Mouse (Mus musculus) ES-E14 (cell line): Measurements from ENCODE around the gene Otop3. TPM values are rescaled to one million over a fixed set of nuclear protein-coding genes. Genes with fewer than 3 reads are reported as not detected.

Source experiments
- DNase-seq: peaks from one replicate; pipeline ENCODE4 v3.0.0-alpha.2; 2013; ENCODE audit warnings: low read depth, low spot score
- H3K27ac ChIP-seq: 2 replicates; pipeline ENCODE4 v1.5.1; 2012; ENCODE audit warnings: low read depth, mild to moderate bottlenecking, low read length, moderate library complexity, mixed read lengths; ENCODE audit not compliant: poor library complexity, insufficient read depth, severe bottlenecking
- H3K36me3 ChIP-seq: 2 replicates; pipeline ENCODE4 v1.6.1; 2012; ENCODE audit warnings: mild to moderate bottlenecking, low read length, moderate library complexity, mixed read lengths; ENCODE audit not compliant: control insufficient read depth, poor library complexity, insufficient read depth, severe bottlenecking
- H3K4me1 ChIP-seq, 2 experiments: fragments of 150-350 bp in 1 of 2; sonication (generic) in 1 of 2; 2 replicates each; pipeline ENCODE4 v1.6.1; 2012; ENCODE audit warnings: low read length in 2 of 2, mild to moderate bottlenecking in 1 of 2, mixed read lengths in 1 of 2; ENCODE audit not compliant: control insufficient read depth in 2 of 2, insufficient read depth in 2 of 2, poor library complexity in 1 of 2
- H3K4me3 ChIP-seq, 2 experiments: fragments of 150-350 bp in 1 of 2; sonication (generic) in 1 of 2; 2 replicates each; pipeline ENCODE4 v1.5.1; 2012; ENCODE audit warnings: low read length in 2 of 2, low read depth in 1 of 2, mild to moderate bottlenecking in 1 of 2, mixed read lengths in 1 of 2; ENCODE audit not compliant: insufficient read depth in 1 of 2, poor library complexity in 1 of 2, severe bottlenecking in 1 of 2
- H3K9ac ChIP-seq: 2 replicates; pipeline ENCODE4 v1.6.1; 2012; ENCODE audit warnings: low read depth, mild to moderate bottlenecking, low read length, mixed read lengths; ENCODE audit not compliant: poor library complexity, insufficient read depth, severe bottlenecking
- H3K9me3 ChIP-seq: fragments of 150-350 bp; sonication (generic); 2 replicates; pipeline ENCODE4 v1.6.1; 2012; ENCODE audit warnings: low read depth, mild to moderate bottlenecking, low read length; ENCODE audit not compliant: control insufficient read depth, insufficient read depth
- CHD2 ChIP-seq: IDR thresholded peaks from 2 replicates; pipeline ENCODE4 v1.6.1; 2014; ENCODE audit warnings: mild to moderate bottlenecking, low read depth, low read length, inconsistent platforms
- HCFC1 ChIP-seq: IDR thresholded peaks from 2 replicates; pipeline ENCODE4 v1.6.1; 2012; ENCODE audit warnings: low read length, inconsistent platforms, borderline replicate concordance; ENCODE audit not compliant: insufficient read depth
- MAFK ChIP-seq: IDR thresholded peaks from 2 replicates; pipeline ENCODE4 v1.6.1; 2014; ENCODE audit warnings: mild to moderate bottlenecking, low read depth, low read length, inconsistent platforms; ENCODE audit not compliant: insufficient read depth
- ZC3H11A ChIP-seq: IDR thresholded peaks from 2 replicates; pipeline ENCODE4 v1.6.1; 2012; ENCODE audit warnings: low read depth, mild to moderate bottlenecking, inconsistent platforms, low read length, borderline replicate concordance
- ZNF384 ChIP-seq: IDR thresholded peaks from 2 replicates; pipeline ENCODE4 v1.6.1; 2012; ENCODE audit warnings: low read depth, low read length, inconsistent platforms
- in situ Hi-C, 2 experiments: fragments of 600-800 bp; cut with MboI; formaldehyde crosslinking; loops; one replicate each; pipeline ENCODE4 v1.15.1; 2025; ENCODE audit warnings: low sequenced_read_pairs in 2 of 2, inconsistent platforms in 1 of 2; ENCODE audit not compliant: unreplicated experiment in 2 of 2
- total RNA-seq: library from RNA; depleted of rRNA; stranded (reverse); fragments of 300-350 nt; gene quantifications from 2 replicates; pipeline ENCODE4 v1.2.3, GENCODE M21; 2012

Gene Otop3
- total RNA-seq, 1 experiment: not detected

DNA sequence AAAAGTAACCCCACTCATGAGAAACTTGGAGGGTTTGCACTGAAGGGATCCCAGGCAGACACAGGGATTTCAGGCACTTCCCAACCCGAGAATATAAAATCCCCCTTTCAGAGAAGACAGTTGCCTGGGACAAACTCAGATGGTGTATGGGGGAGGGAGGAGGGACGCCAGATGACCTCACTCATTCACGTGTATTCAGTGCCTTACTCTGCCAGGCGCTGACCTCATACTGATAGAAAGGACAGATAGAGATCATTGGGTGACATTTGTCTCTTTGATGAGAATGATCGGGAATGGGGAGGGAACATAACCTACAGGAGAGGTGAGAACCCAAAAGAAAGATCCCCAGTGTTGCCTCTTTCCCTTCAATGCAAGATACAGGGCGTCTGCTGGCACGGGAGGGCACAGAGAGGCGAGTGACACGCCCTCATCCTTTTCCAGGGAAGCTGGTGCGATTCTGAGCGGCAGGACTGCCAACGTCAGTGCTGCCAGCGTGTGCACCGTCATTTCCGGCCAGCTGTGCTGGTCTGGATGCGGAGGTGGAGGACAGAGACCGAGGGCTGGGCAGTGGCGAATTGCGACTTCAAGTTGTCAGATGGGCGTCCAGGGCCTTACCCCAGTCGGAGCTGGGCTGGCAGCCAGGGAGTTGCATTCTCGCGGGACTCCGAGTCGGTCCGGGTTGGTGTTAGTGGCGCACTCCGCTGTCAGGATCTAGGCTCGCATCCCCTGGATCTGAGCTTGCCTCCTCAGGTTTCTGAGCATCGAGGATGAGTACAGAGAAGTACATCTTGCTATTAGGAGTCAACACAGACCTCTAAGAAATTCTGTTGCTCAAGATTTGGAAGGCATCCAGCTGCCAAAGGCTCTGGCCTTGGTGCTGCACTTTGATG lies 39.5 kb downstream of the Otop3 start:
- Histone ChIP-seq H3K9me3 (no peaks in the 10 kb centered on the region), H3K27ac (no peak overlapping the region), H3K36me3 (no peaks in the 10 kb centered on the region), H3K4me3 (peak overlapping the region in 1 of 2 experiments; percentile 23; a peak in 2 of 4 replicates), H3K9ac (no peak overlapping the region), H3K4me1 (peaks cover 0 to 2% of the 10 kb centered on the region in 2 experiments; a peak in 1 of 4 replicates)
- in situ Hi-C loops: no loop called here
- TF ChIP-seq CHD2 (peak; percentile 77), ZNF384 (no peak)
- no peak for DNase-seq

- Histone ChIP-seq H3K36me3 (no peaks in the 10 kb centered on the region), H3K9ac (no peak overlapping the region), H3K4me3 (no peak overlapping the region), H3K9me3 (no peaks in the 10 kb centered on the region), H3K27ac (no peak overlapping the region), H3K4me1 (peaks cover 0 to 2% of the 10 kb centered on the region in 2 experiments; a peak in 1 of 4 replicates)
- in situ Hi-C loops: no loop called here
- DNase-seq: no peak
- TF ChIP-seq MAFK (no peak), ZC3H11A (no peak), HCFC1 (no peak), CHD2 (no peak), ZNF384 (no peak)
These were observed 40.3 kb downstream of the Otop3 start for GRCm38 (mm10) chr11:115374695-115375425.

DNA sequence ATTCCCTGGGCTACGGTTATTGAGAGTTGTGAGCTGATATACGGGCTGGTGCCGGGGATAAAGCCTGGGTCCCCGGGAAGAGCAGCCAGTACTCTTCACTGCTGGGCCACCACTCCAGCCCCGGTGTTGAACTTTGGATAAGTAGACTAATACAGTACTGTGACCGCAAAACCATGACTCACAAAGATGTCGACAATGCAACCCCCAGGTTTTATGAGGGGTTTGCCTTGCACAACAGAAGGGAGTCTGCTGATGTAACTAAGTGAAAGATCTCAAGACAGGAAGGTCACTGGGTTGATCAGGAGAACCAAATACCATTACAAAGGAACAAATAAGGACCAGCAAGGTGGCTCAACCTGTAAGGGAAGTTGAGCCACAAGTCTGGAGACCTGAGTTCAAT lies 42.2 kb downstream of the Otop3 start:
- Histone ChIP-seq H3K9ac (no peak overlapping the region), H3K9me3 (no peaks in the 10 kb centered on the region), H3K4me3 (no peak overlapping the region), H3K4me1 (peaks cover 0 to 2% of the 10 kb centered on the region in 2 experiments; a peak in 1 of 4 replicates), H3K36me3 (no peaks in the 10 kb centered on the region), H3K27ac (no peak overlapping the region)
- in situ Hi-C loops: no loop called here
- no peak for DNase-seq
- TF ChIP-seq CHD2 (no peak), HCFC1 (no peak), MAFK (no peak), ZC3H11A (no peak), ZNF384 (no peak)

- Histone ChIP-seq H3K9ac (no peak overlapping the region), H3K36me3 (no peaks in the 10 kb centered on the region), H3K27ac (no peak overlapping the region), H3K9me3 (no peaks in the 10 kb centered on the region), H3K4me3 (no peak overlapping the region), H3K4me1 (peaks cover 0 to 2% of the 10 kb centered on the region in 2 experiments; a peak in 1 of 4 replicates)
- DNase-seq: no peak
- TF ChIP-seq CHD2: no peak
- no peak for TF ChIP-seq MAFK
- no peak for TF ChIP-seq ZNF384
- no peak for TF ChIP-seq ZC3H11A
- TF ChIP-seq HCFC1: no peak
- in situ Hi-C loops: no loop called here
These were observed 42.7 kb downstream of the Otop3 start for GRCm38 (mm10) chr11:115377254-115377653.
